Mouse (Mus musculus) common myeloid progenitor, adult 5-6 weeks (primary cell): Measurements from ENCODE around the gene 1190002N15Rik. TPM values are rescaled to one million over a fixed set of nuclear protein-coding genes. Genes with fewer than 3 reads are reported as not detected.

Experiments
- total RNA-seq: library from RNA; stranded (forward); fragments of 200-1000, 187-1606 nt; gene quantifications from 2 replicates; pipeline ENCODE4 v1.2.3, GENCODE M21; 2017

1190002N15Rik gene
- total RNA-seq, 1 experiment from 2014 or later, result 32.9 TPM

Other genes with a start within 250 kb of the 1190002N15Rik start
- gene Slc9a9, start 131.8 kb upstream of the 1190002N15Rik start, total RNA-seq, result 13.7 and 15.9 TPM in 2 replicates